Mouse (Mus musculus) common myeloid progenitor, adult 5-6 weeks (primary cell): Measurements from ENCODE around the gene Spsb1. TPM values are rescaled to one million over a fixed set of nuclear protein-coding genes. Genes with fewer than 3 reads are reported as not detected.

ENCODE experiments used
- ATAC-seq: replicated peaks from 2 replicates; pipeline ENCODE4 v1.8.0; 2016; ENCODE audit warnings: low read depth, mild to moderate bottlenecking, moderate TSS enrichment, inconsistent platforms; ENCODE audit not compliant: poor library complexity, severe bottlenecking
- total RNA-seq: library from RNA; stranded (forward); fragments of 200-1000, 187-1606 nt; gene quantifications from 2 replicates; pipeline ENCODE4 v1.2.3, GENCODE M21; 2017

The Spsb1 gene
- total RNA-seq, 1 experiment from 2014 or later = not detected

- ATAC-seq = no peak
These were observed 32.6 kb downstream of the Spsb1 start for GRCm38 (mm10) chr4:149922121-149922718.

- no peak for ATAC-seq
These were observed 34.0 kb downstream of the Spsb1 start for GRCm38 (mm10) chr4:149920886-149921285.

GRCm38 (mm10) chr4:149918455-149919070, 36.3 kb downstream of the Spsb1 start:
- ATAC-seq = no peak

- ATAC-seq = no peak
These were observed 38.0 kb downstream of the Spsb1 start for GRCm38 (mm10) chr4:149916831-149917230.

GRCm38 (mm10) chr4:149913709-149914370, 41.0 kb downstream of the Spsb1 start:
- ATAC-seq = no peak

- ATAC-seq = peak; percentile 42; the same call in 1 of the 2 replicates
These were observed 42.4 kb downstream of the Spsb1 start for GRCm38 (mm10) chr4:149912451-149912850.

GRCm38 (mm10) chr4:149910558-149910957, 44.3 kb downstream of the Spsb1 start:
- ATAC-seq = no peak

- no peak for ATAC-seq
These were observed 45.3 kb downstream of the Spsb1 start for GRCm38 (mm10) chr4:149909551-149909950.

- ATAC-seq = no peak
These were observed 45.9 kb downstream of the Spsb1 start for GRCm38 (mm10) chr4:149908923-149909322.

GRCm38 (mm10) chr4:149907656-149908055, 47.2 kb downstream of the Spsb1 start:
- no peak for ATAC-seq

- ATAC-seq = no peak
These were observed 47.9 kb downstream of the Spsb1 start for GRCm38 (mm10) chr4:149906921-149907320.

- ATAC-seq = no peak
These were observed 49.4 kb downstream of the Spsb1 start for GRCm38 (mm10) chr4:149905302-149905974.

GRCm38 (mm10) chr4:149903026-149903425, 51.8 kb downstream of the Spsb1 start:
- no peak for ATAC-seq

GRCm38 (mm10) chr4:149901349-149901782, 53.5 kb downstream of the Spsb1 start:
- ATAC-seq = peak; percentile 75

- ATAC-seq = no peak
These were observed 57.1 kb downstream of the Spsb1 start for GRCm38 (mm10) chr4:149897661-149898260.

GRCm38 (mm10) chr4:149896024-149896538, 58.8 kb downstream of the Spsb1 start:
- no peak for ATAC-seq

- ATAC-seq = no peak
These were observed 59.6 kb downstream of the Spsb1 start for GRCm38 (mm10) chr4:149895226-149895625.

- no peak for ATAC-seq
These were observed 60.5 kb downstream of the Spsb1 start for GRCm38 (mm10) chr4:149894300-149894699.

- ATAC-seq = no peak
These were observed 61.2 kb downstream of the Spsb1 start for GRCm38 (mm10) chr4:149893611-149894151.
